1 mouse cellular context compared by ENCODE assay signal in genomic region chr17:35897644-35898573, GRCm38 (mm10).
TF ChIP-seq lines count a peak whose summit lies in the region.

No protein-coding gene starts in this region.

TF ChIP-seq in MEL, 35 proteins besides CTCF, POLR2A, EP300 and RAD21 (continued from another document):
- no peak for TF ChIP-seq ETS1 (IDR thresholded peaks at IDR 0.05; ENCODE audit: low read depth, low read length)
- TF ChIP-seq USF1 (IDR thresholded peaks at IDR 0.05; ENCODE audit: low read depth, low read length), result no peak
- TF ChIP-seq MAZ (IDR thresholded peaks at IDR 0.05; ENCODE audit: low read depth, low read length), result 0 out of 2 replicates have a peak, but pooled peaks have one; percentile 43
